Mouse (Mus musculus): ENCODE measurements around the gene Cplane1.

The Cplane1 gene

DNA sequence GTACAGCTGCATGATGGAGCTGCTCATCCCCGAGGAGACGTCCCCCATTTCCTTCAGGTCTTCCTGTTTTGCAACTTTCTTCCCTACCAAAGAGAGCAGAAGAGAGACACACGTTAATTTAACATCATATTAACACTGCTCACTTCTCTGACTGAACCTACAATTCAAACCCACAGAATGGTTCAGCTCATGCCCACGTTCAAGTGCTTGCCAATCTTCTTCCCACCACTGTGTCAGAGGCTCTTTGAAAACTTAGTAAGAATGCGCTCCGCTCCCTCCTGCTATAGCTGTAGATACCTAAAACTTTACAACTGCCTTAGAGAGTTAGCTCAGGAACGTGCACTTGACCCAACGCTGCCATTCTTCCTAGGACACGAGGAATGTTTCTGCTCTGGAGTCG, 134.0 kb downstream of the Cplane1 start:
- no peak for DNase-seq (ENCODE audit: low spot score)

DNA sequence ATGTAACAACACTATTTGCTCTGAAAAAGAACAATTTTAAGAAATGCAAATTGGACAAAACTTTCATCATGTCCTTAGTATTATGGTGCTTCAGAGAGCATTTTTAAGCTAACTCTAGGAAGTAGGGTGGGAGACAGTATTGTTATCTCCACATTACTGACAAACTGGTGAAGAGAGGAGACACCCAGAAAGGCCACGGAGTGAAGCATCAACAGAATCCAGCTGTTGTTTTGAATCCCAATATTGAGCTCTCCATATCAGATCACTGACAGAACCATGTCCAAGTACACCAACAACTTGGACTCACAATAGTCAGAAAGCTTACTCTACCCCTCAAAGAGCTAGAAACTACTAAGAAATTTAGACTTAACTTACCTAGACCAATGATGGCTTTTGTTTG, 136.6 kb downstream of the Cplane1 start:
- no peak for DNase-seq (ENCODE audit: low spot score)

GRCm38 (mm10) chr15:8317381-8317780, 148.5 kb downstream of the Cplane1 start:
- no peak for DNase-seq (ENCODE audit: low spot score)

GRCm38 (mm10) chr15:8319191-8319590, 150.3 kb downstream of the Cplane1 start:
- peak; percentile 5 for DNase-seq (ENCODE audit: low spot score)

All from embryo, embryonic 10.5 days (tissue).